Mouse (Mus musculus): ENCODE results near the gene Inca1.

DNA sequence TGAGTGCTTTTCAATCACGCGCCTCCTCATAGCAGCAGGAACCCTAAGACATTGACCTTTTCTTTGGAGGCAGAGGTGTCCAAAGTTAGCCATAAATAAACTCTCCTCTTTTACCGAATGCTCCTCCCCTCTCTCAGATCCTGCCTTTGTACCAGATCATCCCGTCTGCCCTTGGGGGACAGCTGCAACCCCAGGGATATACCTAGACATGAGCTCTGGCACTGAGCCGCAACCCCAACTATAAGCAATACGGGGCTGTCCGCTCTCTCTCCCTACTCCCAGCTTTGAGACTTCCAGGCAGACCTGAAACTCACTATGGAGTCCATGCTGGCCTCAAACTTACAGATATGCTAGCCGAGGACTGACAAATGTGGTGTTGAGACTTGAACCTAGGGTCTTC, 33.3 kb downstream of the Inca1 start:
- TF ChIP-seq CTCF (conservative IDR thresholded peaks at IDR 0.05; ENCODE audit: insufficient read depth, insufficient read length, low read depth, low read length) (no peak), POLR2A (IDR thresholded peaks at IDR 0.05; ENCODE audit: low read depth, low read length) (no peak)
